Mouse (Mus musculus): Measurements from ENCODE around the gene Nuak2.
A peak's percentile ranks its signal among the peaks of the same experiment; 100 is the strongest.
"Not testable (repeated sequence)": the region's sequence is repeated elsewhere in the genome, so short reads cannot be mapped to it uniquely, and the experiment has no call there.

Gene Nuak2

GRCm38 (mm10) chr1:132315889-132316624 is at the start of gene Nuak2:
Gene Nuak2 (plus strand): TSS chr1:132316126.
- DNase-seq (ENCODE audit: low read depth), result peak; percentile 87

GRCm38 (mm10) chr1:132266791-132267557 is 49.0 kb upstream of the Nuak2 start:
- no peak for DNase-seq (ENCODE audit: low read depth)

GRCm38 (mm10) chr1:132267959-132268358 is 48.0 kb upstream of the Nuak2 start:
- no peak for DNase-seq (ENCODE audit: low read depth)

GRCm38 (mm10) chr1:132268418-132269060 is 47.4 kb upstream of the Nuak2 start:
- DNase-seq (ENCODE audit: low read depth), result no peak

- no peak for DNase-seq (ENCODE audit: low read depth)
These were observed 44.7 kb upstream of the Nuak2 start for GRCm38 (mm10) chr1:132271237-132271636.

GRCm38 (mm10) chr1:132276694-132277093 is 39.2 kb upstream of the Nuak2 start:
- no peak for DNase-seq (ENCODE audit: low read depth)

GRCm38 (mm10) chr1:132277124-132277523 is 38.8 kb upstream of the Nuak2 start:
- no peak for DNase-seq (ENCODE audit: low read depth)

- DNase-seq (ENCODE audit: low read depth), result not testable (repeated sequence)
These were observed 35.3 kb upstream of the Nuak2 start for GRCm38 (mm10) chr1:132280636-132281035.

- no peak for DNase-seq (ENCODE audit: low read depth)
These were observed 34.3 kb upstream of the Nuak2 start for GRCm38 (mm10) chr1:132281523-132282176.

- DNase-seq (ENCODE audit: low read depth), result no peak
These were observed 33.8 kb upstream of the Nuak2 start for GRCm38 (mm10) chr1:132282177-132282536.

- no peak for DNase-seq (ENCODE audit: low read depth)
These were observed 32.9 kb upstream of the Nuak2 start for GRCm38 (mm10) chr1:132283018-132283417.

GRCm38 (mm10) chr1:132286735-132287134 is 29.2 kb upstream of the Nuak2 start:
- DNase-seq (ENCODE audit: low read depth), result no peak

- DNase-seq (ENCODE audit: low read depth), result no peak
These were observed 28.5 kb upstream of the Nuak2 start for GRCm38 (mm10) chr1:132287445-132287844.

- DNase-seq (ENCODE audit: low read depth), result no peak
These were observed 27.9 kb upstream of the Nuak2 start for GRCm38 (mm10) chr1:132287991-132288451.

GRCm38 (mm10) chr1:132289965-132290364 is 26.0 kb upstream of the Nuak2 start:
- no peak for DNase-seq (ENCODE audit: low read depth)

- no peak for DNase-seq (ENCODE audit: low read depth)
These were observed 24.8 kb upstream of the Nuak2 start for GRCm38 (mm10) chr1:132290921-132291675.

GRCm38 (mm10) chr1:132291706-132292105 is 24.2 kb upstream of the Nuak2 start:
- DNase-seq (ENCODE audit: low read depth), result no peak

- DNase-seq (ENCODE audit: low read depth), result no peak
These were observed 23.4 kb upstream of the Nuak2 start for GRCm38 (mm10) chr1:132292318-132293129.

- no peak for DNase-seq (ENCODE audit: low read depth)
These were observed 20.4 kb upstream of the Nuak2 start for GRCm38 (mm10) chr1:132295506-132295905.

GRCm38 (mm10) chr1:132296051-132296450 is 19.9 kb upstream of the Nuak2 start:
- DNase-seq (ENCODE audit: low read depth), result no peak

- DNase-seq (ENCODE audit: low read depth), result no peak
These were observed 17.5 kb upstream of the Nuak2 start, which contains the start of gene Klhdc8a for GRCm38 (mm10) chr1:132298425-132298800. Gene Klhdc8a (plus strand): TSS chr1:132298626.
